Mouse (Mus musculus): ENCODE measurements around the gene Ano1. TPM values are rescaled to one million over a fixed set of nuclear protein-coding genes. Genes with fewer than 3 reads are reported as not detected.
A peak's percentile ranks its signal among the peaks of the same experiment; 100 is the strongest.

Gene Ano1
- polyA plus RNA-seq, 1 experiment from 2014 or later: 6.0 TPM

GRCm38 (mm10) chr7:144558552-144558951 is 193.2 kb downstream of the Ano1 start:
- ATAC-seq (no peak), DNase-seq (ENCODE audit: low spot score) (no peak)
- 55% methylated on average over 6 of the region's 6 CpGs for WGBS
- Histone ChIP-seq H3K4me3 (ENCODE audit: low read depth, low read length) (no peak overlapping the region), H3K36me3 (ENCODE audit: control insufficient read depth, insufficient read depth, low read length) (no peaks in the 10 kb centered on the region), H3K9me3 (replicated peaks; ENCODE audit: control insufficient read depth, low read length) (no peaks in the 10 kb centered on the region), H3K4me2 (ENCODE audit: low read length) (no peak overlapping the region), H3K27ac (ENCODE audit: low read depth, low read length) (no peak overlapping the region), H3K4me1 (ENCODE audit: control insufficient read depth, insufficient read depth, low read length) (no peaks in the 10 kb centered on the region), H3K9ac (ENCODE audit: low read length) (no peak overlapping the region), H3K27me3 (replicated peaks; ENCODE audit: control insufficient read depth, insufficient read depth, low read length) (0 out of 2 replicates have a peak, but pooled peaks cover 6% of the 10 kb centered on the region)

- peak overlapping the region; percentile 97 for H3K9ac ChIP-seq (ENCODE audit: low read length)
- H3K4me2 ChIP-seq (ENCODE audit: low read length): peak overlapping the region; percentile 86
- peaks cover 24% of the 10 kb centered on the region for H3K36me3 ChIP-seq (ENCODE audit: control insufficient read depth, insufficient read depth, low read length)
- peak overlapping the region; percentile 95 for H3K4me3 ChIP-seq (ENCODE audit: low read depth, low read length)
- H3K27me3 ChIP-seq (replicated peaks; ENCODE audit: control insufficient read depth, insufficient read depth, low read length): 0 out of 2 replicates have a peak, but pooled peaks cover 6% of the 10 kb centered on the region
- H3K9me3 ChIP-seq (replicated peaks; ENCODE audit: control insufficient read depth, low read length): no peaks in the 10 kb centered on the region
- ATAC-seq (no peak), DNase-seq (ENCODE audit: low spot score) (no peak)
- H3K4me1 ChIP-seq (ENCODE audit: control insufficient read depth, insufficient read depth, low read length): peaks cover 6% of the 10 kb centered on the region
- WGBS: 29% methylated on average over 8 of the region's 8 CpGs
- no peak overlapping the region; the same call in 1 of the 2 replicates for H3K27ac ChIP-seq (ENCODE audit: low read depth, low read length)
Observed at GRCm38 (mm10) chr7:144554123-144554472, 197.7 kb downstream of the Ano1 start.

- Histone ChIP-seq H3K9me3 (replicated peaks; ENCODE audit: control insufficient read depth, low read length) (no peaks in the 10 kb centered on the region), H3K4me1 (ENCODE audit: control insufficient read depth, insufficient read depth, low read length) (peaks cover 6% of the 10 kb centered on the region), H3K4me2 (ENCODE audit: low read length) (peak within 1 kb of the TSS; percentile 86), H3K36me3 (ENCODE audit: control insufficient read depth, insufficient read depth, low read length) (peaks cover 26% of the 10 kb centered on the region), H3K27me3 (replicated peaks; ENCODE audit: control insufficient read depth, insufficient read depth, low read length) (0 out of 2 replicates have a peak, but pooled peaks cover 6% of the 10 kb centered on the region), H3K4me3 (ENCODE audit: low read depth, low read length) (peak within 1 kb of the TSS; percentile 95), H3K9ac (ENCODE audit: low read length) (peak within 1 kb of the TSS; percentile 97), H3K27ac (ENCODE audit: low read depth, low read length) (peak within 1 kb of the TSS; percentile 58)
- peak; percentile 97 for DNase-seq (ENCODE audit: low spot score)
- under 1% methylated on average over 65 of the region's 97 CpGs for WGBS
- peak; percentile 95 for ATAC-seq
Observed at GRCm38 (mm10) chr7:144553237-144554122, 198.3 kb downstream of the Ano1 start, which contains the start of gene Ppfia1. Ppfia1 (minus strand) TSS chr7:144553729.

GRCm38 (mm10) chr7:144552274-144552673 is 199.5 kb downstream of the Ano1 start:
- H3K27ac ChIP-seq (ENCODE audit: low read depth, low read length): no peak overlapping the region
- peak overlapping the region; percentile 97 for H3K9ac ChIP-seq (ENCODE audit: low read length)
- H3K4me3 ChIP-seq (ENCODE audit: low read depth, low read length): peak overlapping the region; percentile 95; the same call in 1 of the 2 replicates
- peak overlapping the region; percentile 86 for H3K4me2 ChIP-seq (ENCODE audit: low read length)
- 0 out of 2 replicates have a peak, but pooled peaks cover 6% of the 10 kb centered on the region for H3K27me3 ChIP-seq (replicated peaks; ENCODE audit: control insufficient read depth, insufficient read depth, low read length)
- H3K4me1 ChIP-seq (ENCODE audit: control insufficient read depth, insufficient read depth, low read length): peaks cover 6% of the 10 kb centered on the region
- no peak for DNase-seq (ENCODE audit: low spot score)
- 87% methylated on average over 8 of the region's 8 CpGs for WGBS
- peaks cover 28% of the 10 kb centered on the region for H3K36me3 ChIP-seq (ENCODE audit: control insufficient read depth, insufficient read depth, low read length)
- H3K9me3 ChIP-seq (replicated peaks; ENCODE audit: control insufficient read depth, low read length): no peaks in the 10 kb centered on the region
- no peak for ATAC-seq

- no peak for ATAC-seq
- DNase-seq (ENCODE audit: low spot score): no peak
Observed at GRCm38 (mm10) chr7:144550811-144551210, 201.0 kb downstream of the Ano1 start.

GRCm38 (mm10) chr7:144549904-144550566 is 201.7 kb downstream of the Ano1 start:
- Histone ChIP-seq H3K36me3 (ENCODE audit: control insufficient read depth, insufficient read depth, low read length) (peaks cover 32% of the 10 kb centered on the region), H3K27ac (ENCODE audit: low read depth, low read length) (no peak overlapping the region), H3K27me3 (replicated peaks; ENCODE audit: control insufficient read depth, insufficient read depth, low read length) (0 out of 2 replicates have a peak, but pooled peaks cover 4% of the 10 kb centered on the region), H3K9me3 (replicated peaks; ENCODE audit: control insufficient read depth, low read length) (no peaks in the 10 kb centered on the region), H3K4me2 (ENCODE audit: low read length) (no peak overlapping the region), H3K4me1 (ENCODE audit: control insufficient read depth, insufficient read depth, low read length) (peaks cover 6% of the 10 kb centered on the region), H3K4me3 (ENCODE audit: low read depth, low read length) (no peak overlapping the region), H3K9ac (ENCODE audit: low read length) (no peak overlapping the region)
- 100% methylated on average over 2 of the region's 2 CpGs for WGBS
- no peak for ATAC-seq
- DNase-seq (ENCODE audit: low spot score): no peak

More at GRCm38 (mm10) chr7:144550811-144551210, 201.0 kb downstream of the Ano1 start:
- H3K9me3 ChIP-seq (replicated peaks; ENCODE audit: control insufficient read depth, low read length): no peaks in the 10 kb centered on the region
- H3K27me3 ChIP-seq (replicated peaks; ENCODE audit: control insufficient read depth, insufficient read depth, low read length): 0 out of 2 replicates have a peak, but pooled peaks cover 6% of the 10 kb centered on the region
- no peak overlapping the region for H3K4me2 ChIP-seq (ENCODE audit: low read length)
- no peak overlapping the region for H3K4me3 ChIP-seq (ENCODE audit: low read depth, low read length)
- peaks cover 6% of the 10 kb centered on the region for H3K4me1 ChIP-seq (ENCODE audit: control insufficient read depth, insufficient read depth, low read length)
- H3K36me3 ChIP-seq (ENCODE audit: control insufficient read depth, insufficient read depth, low read length): peaks cover 32% of the 10 kb centered on the region
- no peak overlapping the region for H3K27ac ChIP-seq (ENCODE audit: low read depth, low read length)
- 89% methylated on average over 1 of the region's 1 CpGs for WGBS
- no peak overlapping the region for H3K9ac ChIP-seq (ENCODE audit: low read length)

- Histone ChIP-seq H3K4me2 (ENCODE audit: low read length) (no peak overlapping the region), H3K9me3 (replicated peaks; ENCODE audit: control insufficient read depth, low read length) (no peaks in the 10 kb centered on the region), H3K27me3 (replicated peaks; ENCODE audit: control insufficient read depth, insufficient read depth, low read length) (no peaks in the 10 kb centered on the region), H3K36me3 (ENCODE audit: control insufficient read depth, insufficient read depth, low read length) (peaks cover 13% of the 10 kb centered on the region), H3K4me3 (ENCODE audit: low read depth, low read length) (no peak overlapping the region), H3K4me1 (ENCODE audit: control insufficient read depth, insufficient read depth, low read length) (no peaks in the 10 kb centered on the region), H3K27ac (ENCODE audit: low read depth, low read length) (no peak overlapping the region), H3K9ac (ENCODE audit: low read length) (no peak overlapping the region)
- DNase-seq (ENCODE audit: low spot score): no peak
- WGBS: 88% methylated on average over 3 of the region's 3 CpGs
- no peak for ATAC-seq
Observed at GRCm38 (mm10) chr7:144545231-144545630, 206.5 kb downstream of the Ano1 start.

- Histone ChIP-seq H3K4me1 (ENCODE audit: control insufficient read depth, insufficient read depth, low read length) (0 out of 2 replicates have a peak, but pooled peaks cover 2% of the 10 kb centered on the region), H3K4me2 (ENCODE audit: low read length) (no peak overlapping the region), H3K27me3 (replicated peaks; ENCODE audit: control insufficient read depth, insufficient read depth, low read length) (no peaks in the 10 kb centered on the region), H3K4me3 (ENCODE audit: low read depth, low read length) (no peak overlapping the region), H3K36me3 (ENCODE audit: control insufficient read depth, insufficient read depth, low read length) (peaks cover 4% of the 10 kb centered on the region; the same call in 1 of the 2 replicates), H3K9ac (ENCODE audit: low read length) (no peak overlapping the region), H3K27ac (ENCODE audit: low read depth, low read length) (no peak overlapping the region), H3K9me3 (replicated peaks; ENCODE audit: control insufficient read depth, low read length) (no peaks in the 10 kb centered on the region)
- WGBS: 89% methylated on average over 5 of the region's 5 CpGs
- no peak for ATAC-seq
- no peak for DNase-seq (ENCODE audit: low spot score)
Observed at GRCm38 (mm10) chr7:144541351-144541750, 210.4 kb downstream of the Ano1 start.

Measured in forebrain, embryonic 14.5 days (tissue).